Mouse (Mus musculus) erythroblast, embryonic 14.5 days (primary cell): ENCODE measurements at regions not wholly inside any gene's neighbourhood (a gene's known extent, or its start where the extent isn't known, plus 50 kb on each side); places are given as distances from the start of the nearest gene placed in this dataset.

Experiments used
- H3K27me3 ChIP-seq: 2 replicates; pipeline ENCODE4 v1.6.1; 2012; ENCODE audit warnings: inconsistent platforms; ENCODE audit not compliant: control insufficient read depth
- H3K36me3 ChIP-seq: 2 replicates; pipeline ENCODE4 v1.6.1; 2012; ENCODE audit warnings: mild to moderate bottlenecking, inconsistent platforms; ENCODE audit not compliant: control insufficient read depth
- H3K4me1 ChIP-seq: 2 replicates; pipeline ENCODE4 v1.6.1; 2012; ENCODE audit warnings: inconsistent platforms; ENCODE audit not compliant: control insufficient read depth
- H3K4me3 ChIP-seq: replicated peaks from 2 replicates; pipeline ENCODE3; 2012; ENCODE audit warnings: moderate library complexity, mild to moderate bottlenecking, inconsistent platforms
- H3K9me3 ChIP-seq: 2 replicates; pipeline ENCODE4 v1.6.1; 2012; ENCODE audit warnings: low read length, inconsistent platforms, mixed read lengths; ENCODE audit not compliant: control insufficient read depth
- GATA1 ChIP-seq: IDR thresholded peaks from 2 replicates; pipeline ENCODE4 v1.6.1; 2012; ENCODE audit warnings: low read length, inconsistent platforms, mixed read lengths
- TAL1 ChIP-seq: IDR thresholded peaks from 3 replicates; pipeline ENCODE4 v1.6.1; 2012; ENCODE audit warnings: low read length, inconsistent platforms, mixed read lengths

- H3K4me3 ChIP-seq: no peak overlapping the region
- H3K4me1 ChIP-seq: peaks cover 5% of the 10 kb centered on the region
- no peaks in the 10 kb centered on the region for H3K27me3 ChIP-seq
- no peak for TF ChIP-seq GATA1
- no peak for TF ChIP-seq TAL1
- no peaks in the 10 kb centered on the region for H3K36me3 ChIP-seq
- no peaks in the 10 kb centered on the region for H3K9me3 ChIP-seq
Observed at GRCm38 (mm10) chr4:89440326-89440725, 129.5 kb upstream of the Cdkn2b start.

GRCm38 (mm10) chr4:89438665-89439064, 127.8 kb upstream of the Cdkn2b start:
- Histone ChIP-seq H3K4me3 (no peak overlapping the region), H3K4me1 (no peaks in the 10 kb centered on the region; the same call in 1 of the 2 replicates), H3K27me3 (no peaks in the 10 kb centered on the region), H3K36me3 (no peaks in the 10 kb centered on the region), H3K9me3 (no peaks in the 10 kb centered on the region)
- TF ChIP-seq GATA1: no peak

- Histone ChIP-seq H3K36me3 (no peaks in the 10 kb centered on the region), H3K4me3 (no peak overlapping the region)
- TF ChIP-seq GATA1 (no peak), TAL1 (no peak)
Observed at GRCm38 (mm10) chr4:89436764-89437163, 125.9 kb upstream of the Cdkn2b start.

GRCm38 (mm10) chr4:89434152-89434551, 123.3 kb upstream of the Cdkn2b start:
- H3K4me3 ChIP-seq: no peak overlapping the region
- no peaks in the 10 kb centered on the region for H3K9me3 ChIP-seq
- H3K36me3 ChIP-seq: no peaks in the 10 kb centered on the region
- no peak for TF ChIP-seq GATA1
- no peak for TF ChIP-seq TAL1
- no peaks in the 10 kb centered on the region for H3K27me3 ChIP-seq
- H3K4me1 ChIP-seq: no peaks in the 10 kb centered on the region; the same call in 1 of the 2 replicates

More at GRCm38 (mm10) chr4:89436764-89437163, 125.9 kb upstream of the Cdkn2b start:
- Histone ChIP-seq H3K27me3 (no peaks in the 10 kb centered on the region), H3K9me3 (no peaks in the 10 kb centered on the region), H3K4me1 (no peaks in the 10 kb centered on the region; the same call in 1 of the 2 replicates)

- Histone ChIP-seq H3K27me3 (no peaks in the 10 kb centered on the region), H3K4me1 (no peaks in the 10 kb centered on the region; the same call in 1 of the 2 replicates), H3K4me3 (no peak overlapping the region), H3K9me3 (no peaks in the 10 kb centered on the region), H3K36me3 (no peaks in the 10 kb centered on the region)
- TF ChIP-seq TAL1: no peak
Observed at GRCm38 (mm10) chr4:89433528-89433927, 122.7 kb upstream of the Cdkn2b start.

GRCm38 (mm10) chr4:89431520-89431919, 120.7 kb upstream of the Cdkn2b start:
- Histone ChIP-seq H3K9me3 (no peaks in the 10 kb centered on the region), H3K4me3 (no peak overlapping the region), H3K36me3 (no peaks in the 10 kb centered on the region), H3K27me3 (no peaks in the 10 kb centered on the region), H3K4me1 (no peaks in the 10 kb centered on the region; the same call in 1 of the 2 replicates)
- TF ChIP-seq GATA1 (no peak), TAL1 (no peak)

GRCm38 (mm10) chr4:89428465-89428864, 117.6 kb upstream of the Cdkn2b start:
- Histone ChIP-seq H3K36me3 (no peaks in the 10 kb centered on the region), H3K4me3 (no peak overlapping the region), H3K4me1 (no peaks in the 10 kb centered on the region), H3K27me3 (no peaks in the 10 kb centered on the region), H3K9me3 (no peaks in the 10 kb centered on the region)
- TF ChIP-seq TAL1: no peak

GRCm38 (mm10) chr4:89427345-89428293, 116.8 kb upstream of the Cdkn2b start:
- no peak overlapping the region for H3K4me3 ChIP-seq
- TF ChIP-seq GATA1: no peak
- no peak for TF ChIP-seq TAL1

GRCm38 (mm10) chr4:89425916-89426315, 115.1 kb upstream of the Cdkn2b start:
- no peak overlapping the region for H3K4me3 ChIP-seq
- no peaks in the 10 kb centered on the region for H3K27me3 ChIP-seq
- H3K4me1 ChIP-seq: no peaks in the 10 kb centered on the region
- no peaks in the 10 kb centered on the region for H3K9me3 ChIP-seq
- no peak for TF ChIP-seq TAL1
- no peak for TF ChIP-seq GATA1
- H3K36me3 ChIP-seq: no peaks in the 10 kb centered on the region

More at GRCm38 (mm10) chr4:89427345-89428293, 116.8 kb upstream of the Cdkn2b start:
- Histone ChIP-seq H3K36me3 (no peaks in the 10 kb centered on the region), H3K27me3 (no peaks in the 10 kb centered on the region), H3K4me1 (no peaks in the 10 kb centered on the region), H3K9me3 (no peaks in the 10 kb centered on the region)
